Mouse (Mus musculus) c-Kit-positive CD71-negative TER-119-negative erythroid progenitor cells, embryonic 14.5 days (primary cell): ENCODE measurements around the gene Robo1.

Experiments used
- DNase-seq: peaks from one replicate; pipeline ENCODE4 v3.0.0-alpha.2; 2013; ENCODE audit warnings: low read depth

Robo1 gene

GRCm38 (mm10) chr16:72307537-72308330 lies at the start of gene Robo1:
TSS of gene Robo1 (plus strand) at chr16:72308306.
- no peak for DNase-seq

DNA sequence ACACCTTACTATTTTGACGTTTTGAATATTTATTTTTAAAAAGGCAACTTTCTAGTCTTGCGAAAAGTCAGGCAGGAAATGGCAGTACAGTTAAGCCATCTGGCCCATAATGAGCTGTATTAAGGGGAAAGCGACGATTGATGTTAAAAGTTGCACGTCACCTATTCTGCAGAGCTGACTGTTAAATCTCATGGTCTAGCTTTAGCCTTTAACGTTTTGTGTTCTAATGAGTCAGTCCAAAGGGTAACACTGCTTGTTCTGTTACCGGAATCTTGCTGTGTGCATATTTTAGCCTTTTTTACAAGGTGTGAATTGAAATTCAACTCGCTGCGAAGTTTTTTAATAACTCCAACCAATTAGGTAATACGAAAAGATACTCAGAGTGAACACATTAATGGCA lies 40.3 kb upstream of the Robo1 start:
- DNase-seq: no peak

- no peak for DNase-seq
These were observed 31.6 kb upstream of the Robo1 start for GRCm38 (mm10) chr16:72276390-72277074.

- DNase-seq: no peak
These were observed 194 bp downstream of the Robo1 start for GRCm38 (mm10) chr16:72308331-72308668.

GRCm38 (mm10) chr16:72327321-72327720 lies 19.2 kb downstream of the Robo1 start:
- DNase-seq: no peak

- no peak for DNase-seq
These were observed 20.5 kb downstream of the Robo1 start for GRCm38 (mm10) chr16:72328579-72328978.

GRCm38 (mm10) chr16:72337757-72338156 lies 29.7 kb downstream of the Robo1 start:
- DNase-seq: no peak

- DNase-seq: no peak
These were observed 42.3 kb downstream of the Robo1 start for GRCm38 (mm10) chr16:72350422-72350821.

- peak; percentile 4 for DNase-seq
These were observed 48.6 kb downstream of the Robo1 start for GRCm38 (mm10) chr16:72356515-72357357.

DNA sequence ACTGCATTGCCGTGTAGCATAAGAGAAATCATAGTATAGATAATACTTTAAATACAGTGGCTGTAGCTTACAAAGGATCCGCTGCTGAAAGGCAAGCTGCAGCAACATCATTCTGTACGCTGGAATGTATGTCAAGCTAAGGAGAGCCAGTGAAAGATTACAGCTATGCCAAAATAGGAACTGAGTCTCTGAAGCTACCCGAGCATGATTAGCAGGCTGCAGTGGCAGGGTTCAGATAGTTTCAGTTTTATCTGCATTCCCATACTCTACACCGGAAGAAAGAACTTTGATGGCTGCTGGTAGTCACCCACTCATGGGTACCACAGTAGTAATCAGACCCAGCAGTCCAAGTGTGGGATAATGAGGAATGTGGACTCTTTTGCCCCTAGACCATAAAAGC lies 68.8 kb downstream of the Robo1 start:
- DNase-seq: no peak

DNA sequence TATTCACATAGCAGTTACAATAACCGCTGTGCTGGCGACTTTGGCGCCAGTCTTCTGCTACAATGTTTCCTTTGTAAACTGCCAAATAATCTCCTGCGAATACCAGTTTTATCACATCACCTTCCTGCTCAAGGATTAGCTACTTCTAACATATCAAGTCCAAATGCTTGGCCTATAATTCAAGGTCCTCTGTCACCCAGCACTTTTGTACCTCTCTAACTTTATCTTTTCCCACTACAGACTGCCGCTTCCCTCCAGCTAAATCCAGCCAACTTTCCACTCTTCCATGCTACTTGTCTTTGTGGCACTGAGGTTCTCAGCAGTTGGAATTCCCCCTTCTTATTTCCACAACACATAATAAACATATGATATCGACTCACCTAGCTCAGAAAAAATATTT lies 73.7 kb downstream of the Robo1 start:
- DNase-seq: no peak

GRCm38 (mm10) chr16:72383566-72383965 lies 75.5 kb downstream of the Robo1 start:
- no peak for DNase-seq

GRCm38 (mm10) chr16:72393512-72393911 lies 85.4 kb downstream of the Robo1 start:
- no peak for DNase-seq

- no peak for DNase-seq
These were observed 90.7 kb downstream of the Robo1 start for GRCm38 (mm10) chr16:72398811-72399210.

GRCm38 (mm10) chr16:72402381-72402780 lies 94.3 kb downstream of the Robo1 start:
- DNase-seq: no peak

GRCm38 (mm10) chr16:72409820-72410219 lies 101.7 kb downstream of the Robo1 start:
- DNase-seq: no peak

- no peak for DNase-seq
These were observed 103.7 kb downstream of the Robo1 start for GRCm38 (mm10) chr16:72411669-72412270.

- no peak for DNase-seq
These were observed 104.8 kb downstream of the Robo1 start for GRCm38 (mm10) chr16:72412879-72413278.

- no peak for DNase-seq
These were observed 111.4 kb downstream of the Robo1 start for GRCm38 (mm10) chr16:72419328-72420066.

GRCm38 (mm10) chr16:72422426-72422825 lies 114.3 kb downstream of the Robo1 start:
- DNase-seq: no peak

DNA sequence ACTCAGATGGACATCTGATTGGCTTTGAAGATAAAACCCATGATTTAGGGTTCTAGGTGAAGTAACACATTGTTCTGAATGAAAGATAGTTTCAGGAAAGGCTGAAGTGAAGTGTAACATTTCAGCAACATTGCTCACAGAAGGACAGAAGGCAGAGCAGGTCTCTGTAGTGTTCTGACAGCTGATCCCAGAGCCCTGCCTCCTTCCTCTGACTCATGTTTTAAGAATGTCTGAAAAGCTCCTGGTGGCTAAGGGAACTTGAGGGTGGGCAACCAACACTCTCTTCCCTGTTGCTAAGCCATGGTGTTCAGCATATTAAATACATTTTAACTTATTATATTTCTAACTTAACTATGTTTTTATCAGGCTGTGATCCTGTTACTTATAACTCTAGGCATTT lies 126.3 kb downstream of the Robo1 start:
- no peak for DNase-seq
